Mouse (Mus musculus): ENCODE measurements around the gene Hspa5. TPM values are rescaled to one million over a fixed set of nuclear protein-coding genes. Genes with fewer than 3 reads are reported as not detected.

The Hspa5 gene
- polyA plus RNA-seq (2016; fragmentation: Nextera tagmentation; extraction: Ambion mirVana): 614 and 918 TPM in 2 replicates

- Histone ChIP-seq H3K4me3 (peak within 1 kb of the TSS; percentile 100), H3K27ac (peak within 1 kb of the TSS; percentile 98), H3K4me1 (replicated peaks) (peaks cover 47% of the 10 kb centered on the region), H3K27me3 (ENCODE audit: insufficient read depth, poor library complexity, severe bottlenecking) (no peaks in the 10 kb centered on the region), H3K9me3 (no peaks in the 10 kb centered on the region; the same call in 1 of the 2 replicates), H3K36me3 (peaks cover 41% of the 10 kb centered on the region)
- under 1% methylated on average over 60 of the region's 60 CpGs for WGBS
- DNase-seq (ENCODE audit: low spot score): peak; percentile 100
Observed at GRCm38 (mm10) chr2:34771368-34772226, at the start of gene Hspa5. TSS of gene Hspa5 (plus strand) at chr2:34771970.

GRCm38 (mm10) chr2:34725269-34725668, 46.5 kb upstream of the Hspa5 start:
- peaks cover 87% of the 10 kb centered on the region for H3K36me3 ChIP-seq
- H3K27me3 ChIP-seq (ENCODE audit: insufficient read depth, poor library complexity, severe bottlenecking): no peaks in the 10 kb centered on the region
- WGBS: 96% methylated on average over 5 of the region's 5 CpGs

GRCm38 (mm10) chr2:34727045-34727728, 44.6 kb upstream of the Hspa5 start:
- 95% methylated on average over 8 of the region's 8 CpGs for WGBS
- H3K27me3 ChIP-seq (ENCODE audit: insufficient read depth, poor library complexity, severe bottlenecking): no peaks in the 10 kb centered on the region
- no peak for DNase-seq (ENCODE audit: low spot score)
- no peaks in the 10 kb centered on the region for H3K4me1 ChIP-seq (replicated peaks)
- H3K36me3 ChIP-seq: peaks cover 70% of the 10 kb centered on the region
- H3K9me3 ChIP-seq: no peaks in the 10 kb centered on the region
- no peak overlapping the region for H3K27ac ChIP-seq
- H3K4me3 ChIP-seq: no peak overlapping the region

More at GRCm38 (mm10) chr2:34725269-34725668, 46.5 kb upstream of the Hspa5 start:
- Histone ChIP-seq H3K4me1 (replicated peaks) (no peaks in the 10 kb centered on the region), H3K27ac (no peak overlapping the region), H3K9me3 (no peaks in the 10 kb centered on the region), H3K4me3 (no peak overlapping the region)
- DNase-seq (ENCODE audit: low spot score): no peak

DNA sequence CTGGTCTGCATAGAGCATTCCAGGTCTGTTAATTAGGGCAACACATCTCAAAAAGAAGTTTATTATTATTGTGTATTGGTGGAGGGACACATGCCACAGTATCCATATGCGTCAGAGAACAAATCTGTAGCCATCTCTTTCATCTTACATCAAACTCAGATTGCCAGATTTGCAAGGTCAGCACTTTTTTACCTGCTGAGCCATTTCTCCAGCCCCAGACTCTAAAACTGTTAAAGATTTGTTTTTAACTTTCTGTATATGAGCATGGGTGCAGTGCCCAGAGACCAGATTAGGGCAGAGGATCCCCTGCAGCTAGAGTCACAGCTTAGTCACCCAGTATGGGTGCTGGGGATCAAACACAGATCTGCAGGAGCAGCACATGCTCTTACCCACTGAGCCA, 35.1 kb upstream of the Hspa5 start:
- no peak overlapping the region for H3K4me3 ChIP-seq
- H3K27ac ChIP-seq: no peak overlapping the region
- DNase-seq (ENCODE audit: low spot score): no peak
- WGBS: 86% methylated on average over 1 of the region's 1 CpGs
- no peaks in the 10 kb centered on the region for H3K9me3 ChIP-seq
- peaks cover 9% of the 10 kb centered on the region; the same call in 1 of the 2 replicates for H3K36me3 ChIP-seq
- H3K4me1 ChIP-seq (replicated peaks): no peaks in the 10 kb centered on the region
- H3K27me3 ChIP-seq (ENCODE audit: insufficient read depth, poor library complexity, severe bottlenecking): no peaks in the 10 kb centered on the region

- H3K27me3 ChIP-seq (ENCODE audit: insufficient read depth, poor library complexity, severe bottlenecking): no peaks in the 10 kb centered on the region
- no peak for DNase-seq (ENCODE audit: low spot score)
- H3K27ac ChIP-seq: no peak overlapping the region
- no peaks in the 10 kb centered on the region for H3K9me3 ChIP-seq
- 67% methylated on average over 1 of the region's 1 CpGs for WGBS
- no peak overlapping the region for H3K4me3 ChIP-seq
- peaks cover 21% of the 10 kb centered on the region for H3K36me3 ChIP-seq
- no peaks in the 10 kb centered on the region for H3K4me1 ChIP-seq (replicated peaks)
Observed at GRCm38 (mm10) chr2:34737911-34738310, 33.9 kb upstream of the Hspa5 start.

- no peak for DNase-seq (ENCODE audit: low spot score)
- Histone ChIP-seq H3K4me1 (replicated peaks) (no peaks in the 10 kb centered on the region), H3K4me3 (no peak overlapping the region), H3K9me3 (no peaks in the 10 kb centered on the region), H3K27me3 (ENCODE audit: insufficient read depth, poor library complexity, severe bottlenecking) (no peaks in the 10 kb centered on the region), H3K36me3 (peaks cover 21% of the 10 kb centered on the region), H3K27ac (no peak overlapping the region)
- 82% methylated on average over 1 of the region's 1 CpGs for WGBS
Observed at GRCm38 (mm10) chr2:34739684-34740391, 31.9 kb upstream of the Hspa5 start.

DNA sequence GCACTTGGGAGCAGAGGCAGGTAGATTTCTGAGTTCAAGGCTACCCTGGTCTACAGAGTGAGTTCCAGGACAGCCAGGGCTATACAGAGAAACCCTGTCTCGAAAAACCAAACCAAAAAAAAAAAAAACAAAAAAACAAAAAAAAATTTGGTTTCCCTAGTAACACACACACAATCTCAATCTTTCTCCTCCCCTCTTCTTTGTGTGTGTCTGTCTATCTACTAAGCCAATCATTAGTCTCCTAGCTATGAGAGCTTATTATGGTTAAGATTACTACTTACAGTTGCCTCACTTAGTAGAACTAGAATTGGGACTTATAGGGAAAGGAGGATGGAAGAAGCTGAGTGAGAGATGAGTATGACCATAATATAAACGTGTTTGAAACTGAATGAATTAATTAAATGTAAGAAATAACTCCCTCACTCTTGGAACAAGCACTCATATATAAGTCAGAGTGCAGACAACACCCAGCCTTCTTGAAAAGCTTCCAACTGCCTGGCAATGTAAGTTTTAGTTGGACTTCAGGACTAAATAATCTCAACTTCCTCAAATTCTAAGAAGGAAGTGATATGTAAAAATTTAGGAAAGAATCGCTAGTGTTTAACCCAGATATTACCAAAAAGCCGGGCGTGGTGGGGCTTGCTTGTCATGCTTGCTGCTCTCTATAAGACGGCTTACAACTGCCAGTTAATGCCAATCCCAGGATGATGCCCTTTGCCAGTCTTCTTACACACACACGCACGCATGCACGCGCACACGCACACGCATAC, 30.2 kb upstream of the Hspa5 start:
- Histone ChIP-seq H3K27ac (no peak overlapping the region), H3K27me3 (ENCODE audit: insufficient read depth, poor library complexity, severe bottlenecking) (no peaks in the 10 kb centered on the region), H3K4me1 (replicated peaks) (no peaks in the 10 kb centered on the region), H3K36me3 (peaks cover 31% of the 10 kb centered on the region), H3K4me3 (no peak overlapping the region), H3K9me3 (no peaks in the 10 kb centered on the region)
- WGBS: 92% methylated on average over 12 of the region's 12 CpGs
- no peak for DNase-seq (ENCODE audit: low spot score)

DNA sequence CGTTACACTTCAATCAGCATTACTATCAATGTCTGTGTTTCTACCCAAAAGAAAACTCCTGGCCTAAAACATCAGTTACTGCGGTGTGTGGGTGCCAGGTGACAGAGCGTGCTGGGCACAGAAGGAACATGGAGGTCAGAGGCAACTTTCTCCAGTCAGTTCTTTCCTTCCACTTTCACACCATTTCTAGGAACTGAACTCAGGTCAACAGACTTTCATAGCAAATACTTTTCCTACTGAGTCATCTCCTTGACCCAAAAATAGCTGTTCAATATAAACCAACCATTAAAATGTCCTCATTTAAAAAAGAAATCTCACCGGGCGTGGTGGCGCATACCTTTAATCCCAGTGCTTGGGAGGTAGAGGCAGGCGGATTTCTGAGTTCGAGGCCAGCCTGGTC, 29.1 kb upstream of the Hspa5 start:
- Histone ChIP-seq H3K27me3 (ENCODE audit: insufficient read depth, poor library complexity, severe bottlenecking) (no peaks in the 10 kb centered on the region), H3K9me3 (no peaks in the 10 kb centered on the region), H3K36me3 (peaks cover 38% of the 10 kb centered on the region), H3K4me1 (replicated peaks) (no peaks in the 10 kb centered on the region), H3K4me3 (no peak overlapping the region), H3K27ac (no peak overlapping the region)
- whole genome bisulfite sequencing: 97% methylated on average over 8 of the region's 8 CpGs
- no peak for DNase-seq (ENCODE audit: low spot score)

GRCm38 (mm10) chr2:34744476-34744875, 27.3 kb upstream of the Hspa5 start:
- Histone ChIP-seq H3K27me3 (ENCODE audit: insufficient read depth, poor library complexity, severe bottlenecking) (no peaks in the 10 kb centered on the region), H3K4me3 (no peak overlapping the region), H3K36me3 (peaks cover 42% of the 10 kb centered on the region), H3K4me1 (replicated peaks) (no peaks in the 10 kb centered on the region), H3K9me3 (no peaks in the 10 kb centered on the region), H3K27ac (no peak overlapping the region)
- WGBS: 97% methylated on average over 8 of the region's 8 CpGs
- DNase-seq (ENCODE audit: low spot score): no peak

GRCm38 (mm10) chr2:34745673-34746072, 26.1 kb upstream of the Hspa5 start:
- no peaks in the 10 kb centered on the region for H3K9me3 ChIP-seq
- no peak for DNase-seq (ENCODE audit: low spot score)
- H3K4me1 ChIP-seq (replicated peaks): no peaks in the 10 kb centered on the region
- H3K4me3 ChIP-seq: no peak overlapping the region
- WGBS: 95% methylated on average over 2 of the region's 2 CpGs
- H3K27ac ChIP-seq: no peak overlapping the region
- H3K27me3 ChIP-seq (ENCODE audit: insufficient read depth, poor library complexity, severe bottlenecking): no peaks in the 10 kb centered on the region
- peaks cover 42% of the 10 kb centered on the region for H3K36me3 ChIP-seq

GRCm38 (mm10) chr2:34748479-34748878, 23.3 kb upstream of the Hspa5 start:
- 94% methylated on average over 4 of the region's 4 CpGs for WGBS
- peaks cover 17% of the 10 kb centered on the region for H3K4me1 ChIP-seq (replicated peaks)
- peaks cover 30% of the 10 kb centered on the region for H3K36me3 ChIP-seq
- H3K4me3 ChIP-seq: no peak overlapping the region
- no peaks in the 10 kb centered on the region for H3K27me3 ChIP-seq (ENCODE audit: insufficient read depth, poor library complexity, severe bottlenecking)
- no peaks in the 10 kb centered on the region for H3K9me3 ChIP-seq
- no peak overlapping the region for H3K27ac ChIP-seq
- no peak for DNase-seq (ENCODE audit: low spot score)

DNA sequence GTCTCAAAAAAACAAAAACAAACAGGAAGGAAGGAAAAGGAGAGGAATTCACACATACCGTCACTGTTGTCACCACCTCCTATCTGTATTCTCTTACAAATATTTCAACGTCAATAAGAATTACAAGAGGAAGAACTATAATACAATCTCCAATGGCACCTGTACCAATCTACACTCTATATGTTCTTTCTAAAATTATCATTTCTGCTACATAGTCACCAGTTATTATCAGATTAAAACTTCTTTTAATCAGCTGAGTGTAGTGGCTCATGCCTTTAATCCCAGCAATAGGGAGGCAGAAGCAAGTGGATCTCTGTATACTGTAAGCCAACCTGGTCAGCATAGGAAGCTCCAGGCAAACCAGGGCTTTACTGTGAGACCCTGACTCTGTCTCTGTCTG, 21.5 kb upstream of the Hspa5 start:
- no peaks in the 10 kb centered on the region for H3K27me3 ChIP-seq (ENCODE audit: insufficient read depth, poor library complexity, severe bottlenecking)
- DNase-seq (ENCODE audit: low spot score): no peak
- H3K4me1 ChIP-seq (replicated peaks): peaks cover 23% of the 10 kb centered on the region
- 88% methylated on average over 2 of the region's 2 CpGs for WGBS
- peaks cover 21% of the 10 kb centered on the region for H3K36me3 ChIP-seq
- no peak overlapping the region for H3K27ac ChIP-seq
- H3K9me3 ChIP-seq: no peaks in the 10 kb centered on the region
- H3K4me3 ChIP-seq: no peak overlapping the region
